Mouse (Mus musculus) embryonic facial prominence, embryonic 12.5 days (tissue): Measurements from ENCODE around the gene Ccl19. TPM values are rescaled to one million over a fixed set of nuclear protein-coding genes. Genes with fewer than 3 reads are reported as not detected.
"Not testable (repeated sequence)": the region's sequence is repeated elsewhere in the genome, so short reads cannot be mapped to it uniquely, and the experiment has no call there.

Experiments used
- ATAC-seq: fragments of 200-750 bp; cut with Nextera tagmentation; 2 replicates; pipeline ENCODE4 v1.8.0; 2017; ENCODE audit not compliant: insufficient number of reproducible peaks, insufficient read depth, low FRiP score, low TSS enrichment
- H3K27ac ChIP-seq: fragments of 300-500 bp; sonication (generic); 2 replicates; pipeline ENCODE4 v1.5.1; 2016; ENCODE audit warnings: mild to moderate bottlenecking
- H3K27me3 ChIP-seq: fragments of 300-500 bp; sonication (generic); 2 replicates; pipeline ENCODE4 v1.6.1; 2016; ENCODE audit warnings: mild to moderate bottlenecking, moderate library complexity
- H3K36me3 ChIP-seq: fragments of 300-500 bp; sonication (generic); 2 replicates; pipeline ENCODE4 v1.6.1; 2016; ENCODE audit warnings: mild to moderate bottlenecking
- H3K4me1 ChIP-seq: fragments of 300-500 bp; sonication (generic); 2 replicates; pipeline ENCODE4 v1.6.1; 2016
- H3K4me2 ChIP-seq: fragments of 300-500 bp; sonication (generic); replicated peaks from 2 replicates; pipeline ENCODE4 v1.6.1; 2016; ENCODE audit warnings: mild to moderate bottlenecking, moderate library complexity
- H3K4me3 ChIP-seq: fragments of 300-500 bp; sonication (generic); 2 replicates; pipeline ENCODE4 v1.5.1; 2016; ENCODE audit warnings: mild to moderate bottlenecking
- H3K9ac ChIP-seq: fragments of 300-500 bp; sonication (generic); 2 replicates; pipeline ENCODE4 v1.6.1; 2016; ENCODE audit warnings: mild to moderate bottlenecking, moderate library complexity
- H3K9me3 ChIP-seq: fragments of 300-500 bp; sonication (generic); 2 replicates; pipeline ENCODE4 v1.6.1; 2016; ENCODE audit warnings: mild to moderate bottlenecking, moderate library complexity
- WGBS: fragments of 180-500 bp; shearing (Covaris S2); methylation state at CpG from one replicate; pipeline ENCODE4 v1.1.7; 2016; 5-methylcytosine and 5-hydroxymethylcytosine counted together
- polyA plus RNA-seq: library from polyadenylated mRNA; unstranded; fragments of >200 nt; fragmentation: Nextera tagmentation; extraction: Ambion mirVana; gene quantifications from 2 replicates; pipeline ENCODE4 v1.2.1, GENCODE M21; 2016

Gene Ccl19
- polyA plus RNA-seq = 0.38 and 0.50 TPM in 2 replicates

DNA sequence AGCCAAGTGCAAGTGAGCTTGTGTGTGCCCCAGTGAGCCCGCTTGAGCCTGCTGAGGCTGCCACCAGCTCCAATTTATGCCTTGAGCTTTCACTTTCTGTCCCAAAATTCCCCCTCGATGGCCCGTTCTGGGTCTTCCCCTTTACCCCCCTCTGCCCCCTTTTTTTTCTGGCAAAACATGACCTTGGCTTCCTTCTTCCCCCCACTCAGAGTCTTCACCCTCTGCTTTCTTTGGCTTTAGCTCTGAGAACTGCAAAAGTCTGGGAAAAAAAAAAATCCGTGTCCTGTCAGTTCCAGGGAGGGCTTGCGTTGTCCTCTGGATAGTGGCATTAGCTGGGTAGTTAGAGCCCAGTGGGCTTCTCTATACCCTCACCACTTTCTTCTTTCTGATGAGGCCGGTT, at the start of gene Ccl19:
Gene Ccl19 (minus strand): TSS at position 101 of the 400 bp plus-strand sequence.
- H3K4me3 ChIP-seq, H3K27ac ChIP-seq, ATAC-seq, H3K9ac ChIP-seq, H3K36me3 ChIP-seq, H3K4me2 ChIP-seq, H3K27me3 ChIP-seq, H3K9me3 ChIP-seq, H3K4me1 ChIP-seq: not testable (repeated sequence)
- no CpG with 5 or more reads among the region's 6 CpGs for WGBS

DNA sequence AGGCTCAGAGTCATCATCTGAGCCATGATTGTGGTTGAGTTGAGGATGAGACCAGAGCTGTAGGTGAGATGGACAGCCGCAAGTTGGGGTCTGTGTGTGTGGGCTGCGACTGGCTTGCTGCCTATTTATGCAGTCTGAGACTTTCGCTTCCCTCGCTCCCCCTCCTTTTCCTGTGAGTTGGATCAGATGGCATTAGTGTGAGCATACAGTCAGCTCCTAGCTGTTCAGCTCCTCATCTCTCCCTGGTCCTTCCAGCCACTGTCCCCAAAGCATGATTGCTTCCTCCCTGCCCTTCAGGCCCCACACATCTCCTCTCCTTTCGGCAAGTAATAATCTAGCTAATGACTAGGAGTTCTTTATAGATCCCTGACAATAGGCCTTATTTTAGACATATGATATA, 17.5 kb upstream of the Ccl19 start, which contains the start of gene Ccl21a:
Gene Ccl21a (minus strand): TSS at position 101 of the 400 bp plus-strand sequence.
- H3K27ac ChIP-seq, H3K4me1 ChIP-seq, H3K9me3 ChIP-seq, H3K9ac ChIP-seq, H3K27me3 ChIP-seq, ATAC-seq, H3K36me3 ChIP-seq, H3K4me3 ChIP-seq, H3K4me2 ChIP-seq: not testable (repeated sequence)
- WGBS = no CpG with 5 or more reads among the region's 5 CpGs

DNA sequence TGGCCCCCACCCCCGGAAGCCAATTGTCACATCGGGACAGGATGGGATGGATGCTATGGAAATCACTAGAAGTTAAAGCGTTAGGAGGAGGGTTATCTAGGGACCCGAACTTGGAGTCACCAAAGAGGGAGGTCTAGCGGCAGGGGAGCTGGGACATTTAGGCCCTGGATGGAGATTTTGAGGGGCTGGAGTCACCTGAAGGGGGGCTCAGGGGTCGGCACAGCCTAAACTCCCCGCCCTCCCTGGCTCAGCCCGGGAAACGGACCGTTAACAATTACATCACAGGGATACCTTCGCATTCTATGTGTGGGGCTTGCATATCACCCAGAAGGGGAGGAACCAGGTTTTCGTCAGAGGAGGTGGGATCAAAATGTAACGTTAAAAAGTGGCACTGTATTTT, 21.1 kb downstream of the Ccl19 start, which contains the start of gene 4930578G10Rik:
Gene 4930578G10Rik (plus strand): TSS at position 301 of the 400 bp plus-strand sequence.
- H3K4me3 ChIP-seq, H3K4me2 ChIP-seq, H3K27ac ChIP-seq, ATAC-seq, H3K36me3 ChIP-seq, H3K27me3 ChIP-seq, H3K9ac ChIP-seq, H3K4me1 ChIP-seq, H3K9me3 ChIP-seq: not testable (repeated sequence)
- WGBS = no CpG with 5 or more reads among the region's 13 CpGs

Other genes with a start within 250 kb of the Ccl19 start
- gene Fam205a2, start 228.4 kb downstream of the Ccl19 start, polyA plus RNA-seq = not detected in 2 replicates
- gene Gm10591, start 144.4 kb downstream of the Ccl19 start, polyA plus RNA-seq = not detected in 2 replicates
- gene Gm2564, start 126.9 kb downstream of the Ccl19 start, polyA plus RNA-seq = not detected in 2 replicates
- gene Ccl27b, start 101.3 kb downstream of the Ccl19 start, polyA plus RNA-seq = not detected in 2 replicates
- not detected in 2 replicates for gene Il11ra2, start 94.7 kb downstream of the Ccl19 start, polyA plus RNA-seq
- 0.38 and 0.41 TPM in 2 replicates for gene 4930578G10Rik, start 21.0 kb downstream of the Ccl19 start, polyA plus RNA-seq
- gene Ccl21a, start 17.4 kb upstream of the Ccl19 start, polyA plus RNA-seq = 15.5 and 16.7 TPM in 2 replicates
- gene Fam205a1, start 97.3 kb upstream of the Ccl19 start, polyA plus RNA-seq = 0.06 and 0.08 TPM in 2 replicates
- 0.48 and 0.49 TPM in 2 replicates for gene Gm12394, start 100.2 kb upstream of the Ccl19 start, polyA plus RNA-seq
- 0.74 and 1.6 TPM in 2 replicates for gene Fam205c, start 117.7 kb upstream of the Ccl19 start, polyA plus RNA-seq
- gene Phf24, start 160.1 kb upstream of the Ccl19 start, polyA plus RNA-seq = 2.4 and 2.5 TPM in 2 replicates
- gene Dnajb5, start 193.2 kb upstream of the Ccl19 start, polyA plus RNA-seq = 8.0 and 10.4 TPM in 2 replicates
- gene 1700022I11Rik, start 213.0 kb upstream of the Ccl19 start, polyA plus RNA-seq = 0.56 and 0.70 TPM in 2 replicates
- 640 and 642 TPM in 2 replicates for gene Vcp, start 243.9 kb upstream of the Ccl19 start, polyA plus RNA-seq